8 mouse cellular contexts compared by ENCODE assay signal in the genomic region with DNA sequence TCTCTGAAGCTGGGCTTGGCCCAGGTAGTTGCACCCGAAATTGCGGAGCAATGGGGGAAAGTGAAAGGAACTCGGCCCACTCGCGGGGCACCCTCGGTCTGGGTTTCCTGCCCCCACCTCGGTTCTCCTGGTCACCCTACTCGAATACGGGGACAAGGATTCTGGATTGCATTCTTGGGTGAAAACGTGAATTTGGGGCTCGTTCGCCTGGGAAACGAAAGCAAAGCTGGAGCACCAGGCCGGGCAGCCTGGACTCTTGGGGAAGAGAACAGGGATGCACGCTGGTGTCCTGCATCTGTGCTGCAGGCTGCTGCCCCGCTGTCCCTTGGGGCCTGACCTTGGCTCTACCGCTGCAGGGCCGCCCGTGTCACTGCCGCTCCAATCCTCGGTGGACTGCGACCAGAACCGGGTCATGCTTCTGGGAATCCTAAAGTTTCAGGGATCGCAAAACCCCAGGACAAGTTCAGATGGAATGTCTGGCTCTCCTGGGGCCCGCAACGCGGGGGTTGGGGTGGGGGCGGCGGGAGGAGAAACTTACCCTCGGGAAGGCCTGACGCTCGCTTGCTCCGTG. TPM values are rescaled to one million over a fixed set of nuclear protein-coding genes. Genes with fewer than 3 reads are reported as not detected.
DNase-seq lines count a peak whose midpoint lies in the region; ATAC-seq and TF ChIP-seq lines count a peak whose summit lies in the region.

No protein-coding gene starts in this region.

- H3K36me3 ChIP-seq in ES-Bruce4 (ENCODE audit: control insufficient read depth, insufficient read depth, low read length, poor library complexity, severe bottlenecking) = no peaks in the 10 kb centered on the region
- H3K36me3 ChIP-seq in embryonic facial prominence, embryonic 15.5 days = no peaks in the 10 kb centered on the region
- no peaks in the 10 kb centered on the region for H3K36me3 ChIP-seq in limb, embryonic 13.5 days
- no peaks in the 10 kb centered on the region for H3K36me3 ChIP-seq in hindbrain, embryonic 13.5 days

- WGBS in embryonic facial prominence, embryonic 15.5 days = under 1% methylated on average over 33 of the region's 33 CpGs
- WGBS in limb, embryonic 13.5 days = 1% methylated on average over 33 of the region's 33 CpGs
- 1% methylated on average over 33 of the region's 33 CpGs for WGBS in hindbrain, embryonic 13.5 days

- H3K27ac ChIP-seq in gastrocnemius, adult 2 months = no peak overlapping the region; the same call in 1 of the 2 replicates
- H3K27ac ChIP-seq in ES-Bruce4 (ENCODE audit: insufficient read depth, low read length) = no peak overlapping the region
- no peak overlapping the region for H3K27ac ChIP-seq in embryonic facial prominence, embryonic 15.5 days (replicated peaks)
- H3K27ac ChIP-seq in limb, embryonic 13.5 days = peak overlapping the region; percentile 98
- H3K27ac ChIP-seq in hindbrain, embryonic 13.5 days = no peak overlapping the region

- intact Hi-C loops in gastrocnemius, adult 2 months (cut with DNase I) = no loop called here

- peaks cover 18% of the 10 kb centered on the region for H3K27me3 ChIP-seq in ES-Bruce4 (ENCODE audit: control insufficient read depth, insufficient read depth, low read length, poor library complexity, severe bottlenecking)
- peaks cover 93% of the 10 kb centered on the region for H3K27me3 ChIP-seq in embryonic facial prominence, embryonic 15.5 days
- H3K27me3 ChIP-seq in limb, embryonic 13.5 days = peaks cover 89% of the 10 kb centered on the region
- peaks cover 100% of the 10 kb centered on the region for H3K27me3 ChIP-seq in hindbrain, embryonic 13.5 days

- TF ChIP-seq POLR2A in ES-Bruce4 (IDR thresholded peaks at IDR 0.05; ENCODE audit: insufficient read depth, low read length) = no peak

- peak overlapping the region; percentile 43 for H3K4me2 ChIP-seq in embryonic facial prominence, embryonic 15.5 days (replicated peaks)
- peak overlapping the region; percentile 76 for H3K4me2 ChIP-seq in limb, embryonic 13.5 days (replicated peaks)
- H3K4me2 ChIP-seq in hindbrain, embryonic 13.5 days = no peak overlapping the region

- DNase-seq in gastrocnemius, adult 2 months = peak; percentile 30
- no peak for DNase-seq in gastrocnemius, postnatal 25 days
- DNase-seq in right cerebral cortex, adult 18-20 months = no peak
- DNase-seq in layer of hippocampus, adult 11-12 months (ENCODE audit: low spot score) = no peak

- ATAC-seq in embryonic facial prominence, embryonic 15.5 days (ENCODE audit: insufficient number of reproducible peaks, low FRiP score, low TSS enrichment, low read depth) = no peak
- ATAC-seq in limb, embryonic 13.5 days (ENCODE audit: low FRiP score, low read depth) = no peak
- no peak for ATAC-seq in hindbrain, embryonic 13.5 days (ENCODE audit: low FRiP score)

- H3K4me1 ChIP-seq in ES-Bruce4 (ENCODE audit: control insufficient read depth, insufficient read depth, low read length) = no peaks in the 10 kb centered on the region
- H3K4me1 ChIP-seq in embryonic facial prominence, embryonic 15.5 days = peaks cover 21% of the 10 kb centered on the region
- peaks cover 25% of the 10 kb centered on the region for H3K4me1 ChIP-seq in limb, embryonic 13.5 days
- no peaks in the 10 kb centered on the region; the same call in 1 of the 2 replicates for H3K4me1 ChIP-seq in hindbrain, embryonic 13.5 days (replicated peaks)

- no peak overlapping the region for H3K9ac ChIP-seq in ES-Bruce4 (ENCODE audit: low read depth, poor library complexity, severe bottlenecking)
- no peak overlapping the region for H3K9ac ChIP-seq in embryonic facial prominence, embryonic 15.5 days
- H3K9ac ChIP-seq in limb, embryonic 13.5 days = peak overlapping the region; percentile 93
- H3K9ac ChIP-seq in hindbrain, embryonic 13.5 days = no peak overlapping the region

- no peak for TF ChIP-seq CTCF in gastrocnemius, adult 2 months (IDR thresholded peaks at IDR 0.05)
- no peak for TF ChIP-seq CTCF in ES-Bruce4 (IDR thresholded peaks at IDR 0.05; ENCODE audit: low read depth, low read length)

- TF ChIP-seq EP300 in ES-Bruce4 (IDR thresholded peaks at IDR 0.05; ENCODE audit: insufficient read depth, low read depth, low read length) = no peak

- peaks cover 3% of the 10 kb centered on the region; the same call in 1 of the 2 replicates for H3K9me3 ChIP-seq in ES-Bruce4 (replicated peaks; ENCODE audit: control insufficient read depth, insufficient read depth, low read length, poor library complexity, severe bottlenecking)
- H3K9me3 ChIP-seq in embryonic facial prominence, embryonic 15.5 days (replicated peaks) = no peaks in the 10 kb centered on the region
- H3K9me3 ChIP-seq in limb, embryonic 13.5 days = no peaks in the 10 kb centered on the region
- H3K9me3 ChIP-seq in hindbrain, embryonic 13.5 days = no peaks in the 10 kb centered on the region

- peak overlapping the region; percentile 70 for H3K4me3 ChIP-seq in gastrocnemius, adult 2 months
- peak overlapping the region; percentile 38 for H3K4me3 ChIP-seq in ES-Bruce4 (ENCODE audit: low read depth, low read length)
- peak overlapping the region; percentile 31 for H3K4me3 ChIP-seq in embryonic facial prominence, embryonic 15.5 days (replicated peaks)
- H3K4me3 ChIP-seq in limb, embryonic 13.5 days = peak overlapping the region; percentile 64
- no peak overlapping the region for H3K4me3 ChIP-seq in hindbrain, embryonic 13.5 days

RNA-seq across cellular contexts. Expression of gene Tbx5, which starts 1.2 kb away (rescaled TPM):
- under 1 TPM in 1 of 2 experiments, not detected in 1; 0.28 TPM for total RNA-seq in gastrocnemius, adult 2 months (2021)
- under 1 TPM in 1 of 2 experiments, not detected in 1; 0.19 TPM for total RNA-seq in gastrocnemius, postnatal 25 days (2021)
- polyA plus RNA-seq in ES-Bruce4 (2011; ENCODE audit: insufficient read depth, insufficient read length, low read depth, missing spikeins) = not detected in 2 replicates
- 0.71 and 1.8 TPM in 2 replicates for polyA plus RNA-seq in embryonic facial prominence, embryonic 15.5 days (2015; fragmentation: Nextera tagmentation; extraction: Ambion mirVana)
- polyA plus RNA-seq in limb, embryonic 13.5 days (2015; fragmentation: Nextera tagmentation; extraction: Ambion mirVana) = 34.8 and 51.5 TPM in 2 replicates
- not detected in 2 replicates for polyA plus RNA-seq in hindbrain, embryonic 13.5 days (2015; fragmentation: Nextera tagmentation; extraction: Ambion mirVana)

Comparison
In these comparisons a context has a peak if more than half of its experiments do, and no peak if none do; other contexts are left out.
1. RNA of gene Tbx5, which starts 1.2 kb away (polyA plus RNA-seq): 34.8 to 51.5 TPM in limb, embryonic 13.5 days; 0.71 to 1.8 TPM in embryonic facial prominence, embryonic 15.5 days, not detected in ES-Bruce4 and not detected in hindbrain, embryonic 13.5 days; every median in the first group is over 10 times any median in the second.